Mouse (Mus musculus) urinary bladder, postnatal 10 days (tissue): ENCODE results near the gene Pafah1b2.
A peak's percentile ranks its signal among the peaks of the same experiment; 100 is the strongest.

Experiments used
- DNase-seq: peaks from one replicate; pipeline ENCODE4 v3.0.0; 2022; ENCODE audit warnings: low spot score

The Pafah1b2 gene

GRCm38 (mm10) chr9:46012091-46013008 lies at the start of gene Pafah1b2, which contains the start of gene Sik3:
Gene Pafah1b2, minus strand, starts transcription at chr9:46012690.
Gene Sik3, plus strand, starts transcription at chr9:46012820.
- DNase-seq: peak; percentile 76

- no peak for DNase-seq
Measured at GRCm38 (mm10) chr9:46061696-46062425, 49.4 kb upstream of the Pafah1b2 start.

GRCm38 (mm10) chr9:46060249-46060648 lies 47.8 kb upstream of the Pafah1b2 start:
- no peak for DNase-seq

- no peak for DNase-seq
Measured at GRCm38 (mm10) chr9:46058065-46058464, 45.6 kb upstream of the Pafah1b2 start.

- DNase-seq: no peak
Measured at GRCm38 (mm10) chr9:46053014-46053666, 40.6 kb upstream of the Pafah1b2 start.

GRCm38 (mm10) chr9:46050203-46050602 lies 37.7 kb upstream of the Pafah1b2 start:
- no peak for DNase-seq

- DNase-seq: no peak
Measured at GRCm38 (mm10) chr9:46049525-46049924, 37.0 kb upstream of the Pafah1b2 start.

- no peak for DNase-seq
Measured at GRCm38 (mm10) chr9:46046724-46047517, 34.4 kb upstream of the Pafah1b2 start.

- DNase-seq: no peak
Measured at GRCm38 (mm10) chr9:46043626-46044025, 31.1 kb upstream of the Pafah1b2 start.

GRCm38 (mm10) chr9:46042387-46042786 lies 29.9 kb upstream of the Pafah1b2 start:
- no peak for DNase-seq

GRCm38 (mm10) chr9:46041186-46041585 lies 28.7 kb upstream of the Pafah1b2 start:
- DNase-seq: no peak

- DNase-seq: no peak
Measured at GRCm38 (mm10) chr9:46038786-46039185, 26.3 kb upstream of the Pafah1b2 start.

GRCm38 (mm10) chr9:46036881-46037280 lies 24.4 kb upstream of the Pafah1b2 start:
- DNase-seq: no peak

- DNase-seq: no peak
Measured at GRCm38 (mm10) chr9:46035290-46035871, 22.9 kb upstream of the Pafah1b2 start.

- DNase-seq: no peak
Measured at GRCm38 (mm10) chr9:46033862-46034261, 21.4 kb upstream of the Pafah1b2 start.

GRCm38 (mm10) chr9:46033058-46033457 lies 20.6 kb upstream of the Pafah1b2 start:
- no peak for DNase-seq

GRCm38 (mm10) chr9:46032190-46032589 lies 19.7 kb upstream of the Pafah1b2 start:
- DNase-seq: no peak

GRCm38 (mm10) chr9:46030968-46031367 lies 18.5 kb upstream of the Pafah1b2 start:
- DNase-seq: no peak

GRCm38 (mm10) chr9:46030184-46030583 lies 17.7 kb upstream of the Pafah1b2 start:
- no peak for DNase-seq

GRCm38 (mm10) chr9:46029534-46029933 lies 17.0 kb upstream of the Pafah1b2 start:
- DNase-seq: no peak

- no peak for DNase-seq
Measured at GRCm38 (mm10) chr9:46027994-46028393, 15.5 kb upstream of the Pafah1b2 start.
